In genomic region chr9:73045204-73045603, GRCm38 (mm10) we compare ENCODE assay signal across 8 mouse cellular contexts. TPM values are rescaled to one million over a fixed set of nuclear protein-coding genes. Genes with fewer than 3 reads are reported as not detected.
A peak's percentile ranks its signal among the peaks of the same experiment; 100 is the strongest.
DNase-seq lines count a peak whose midpoint lies in the region; ATAC-seq and TF ChIP-seq lines count a peak whose summit lies in the region.

No protein-coding gene starts in this region.

- no peak for TF ChIP-seq CTCF in midbrain, postnatal 0 days (IDR thresholded peaks at IDR 0.05)

- peak overlapping the region; percentile 98 for H3K4me2 ChIP-seq in embryonic facial prominence, embryonic 14.5 days (ENCODE audit: low read depth, low read length)
- peak overlapping the region; percentile 95 for H3K4me2 ChIP-seq in kidney, embryonic 15.5 days
- H3K4me2 ChIP-seq in midbrain, postnatal 0 days (ENCODE audit: low read depth, low read length, poor library complexity, severe bottlenecking), result peak overlapping the region; percentile 86

- no peak for ATAC-seq in embryonic facial prominence, embryonic 14.5 days (ENCODE audit: low read depth)
- ATAC-seq in kidney, embryonic 15.5 days (replicated peaks; ENCODE audit: low FRiP score), result peak; percentile 33; the same call in 1 of the 2 replicates
- ATAC-seq in midbrain, postnatal 0 days (ENCODE audit: low FRiP score), result no peak
- ATAC-seq in CD4-positive, CD25-positive, alpha-beta regulatory T cell, adult 4 months, result no peak

- no peaks in the 10 kb centered on the region for H3K9me3 ChIP-seq in embryonic facial prominence, embryonic 14.5 days (ENCODE audit: control insufficient read depth, low read length)
- no peaks in the 10 kb centered on the region for H3K9me3 ChIP-seq in kidney, embryonic 15.5 days (replicated peaks)
- H3K9me3 ChIP-seq in midbrain, postnatal 0 days (ENCODE audit: low read length), result no peaks in the 10 kb centered on the region

- peak overlapping the region; percentile 70 for H3K9ac ChIP-seq in embryonic facial prominence, embryonic 14.5 days (ENCODE audit: low read depth, low read length)
- H3K9ac ChIP-seq in kidney, embryonic 15.5 days, result peak overlapping the region; percentile 55; the same call in 1 of the 2 replicates
- peak overlapping the region; percentile 76 for H3K9ac ChIP-seq in midbrain, postnatal 0 days (replicated peaks; ENCODE audit: low read length, poor library complexity, severe bottlenecking)

- peak overlapping the region; percentile 52 for H3K4me3 ChIP-seq in embryonic facial prominence, embryonic 14.5 days (ENCODE audit: low read depth, low read length)
- peak overlapping the region; percentile 55 for H3K4me3 ChIP-seq in kidney, embryonic 15.5 days (replicated peaks)
- H3K4me3 ChIP-seq in midbrain, postnatal 0 days (ENCODE audit: low read depth, low read length), result peak overlapping the region; percentile 53

- H3K27me3 ChIP-seq in embryonic facial prominence, embryonic 14.5 days (replicated peaks; ENCODE audit: control insufficient read depth, insufficient read depth, low read length), result no peaks in the 10 kb centered on the region
- H3K27me3 ChIP-seq in kidney, embryonic 15.5 days, result no peaks in the 10 kb centered on the region
- no peaks in the 10 kb centered on the region for H3K27me3 ChIP-seq in midbrain, postnatal 0 days (ENCODE audit: insufficient read depth, low read length)

- 11% methylated on average over 7 of the region's 7 CpGs for WGBS in embryonic facial prominence, embryonic 14.5 days
- 6% methylated on average over 7 of the region's 7 CpGs for WGBS in kidney, embryonic 15.5 days
- WGBS in midbrain, postnatal 0 days, result 8% methylated on average over 7 of the region's 7 CpGs

- peaks cover 14% of the 10 kb centered on the region for H3K4me1 ChIP-seq in embryonic facial prominence, embryonic 14.5 days (ENCODE audit: control insufficient read depth, insufficient read depth, low read length)
- H3K4me1 ChIP-seq in kidney, embryonic 15.5 days, result peaks cover 29% of the 10 kb centered on the region
- no peaks in the 10 kb centered on the region; the same call in 1 of the 2 replicates for H3K4me1 ChIP-seq in midbrain, postnatal 0 days (ENCODE audit: insufficient read depth, low read length)

- no peaks in the 10 kb centered on the region for H3K36me3 ChIP-seq in embryonic facial prominence, embryonic 14.5 days (ENCODE audit: control insufficient read depth, insufficient read depth, low read length)
- 0 out of 2 replicates have a peak, but pooled peaks cover 3% of the 10 kb centered on the region for H3K36me3 ChIP-seq in kidney, embryonic 15.5 days
- H3K36me3 ChIP-seq in midbrain, postnatal 0 days (ENCODE audit: insufficient read depth, low read length), result no peaks in the 10 kb centered on the region

- DNase-seq in 416B (ENCODE audit: low read depth), result peak; percentile 8
- peak; percentile 3 to 16 for DNase-seq in B cell, adult 2 months
- DNase-seq in embryonic facial prominence, embryonic 14.5 days (ENCODE audit: low spot score), result peak; percentile 22
- DNase-seq in midbrain, postnatal 0 days (ENCODE audit: low spot score), result no peak
- DNase-seq in ovary, postnatal 10 days (ENCODE audit: low spot score), result no peak
- no peak for DNase-seq in gastrocnemius, adult 18-20 months (ENCODE audit: low spot score)

- H3K27ac ChIP-seq in embryonic facial prominence, embryonic 14.5 days (replicated peaks; ENCODE audit: low read depth, low read length), result no peak overlapping the region
- H3K27ac ChIP-seq in kidney, embryonic 15.5 days, result no peak overlapping the region
- H3K27ac ChIP-seq in midbrain, postnatal 0 days (ENCODE audit: low read depth, low read length), result no peak overlapping the region; the same call in 1 of the 2 replicates

RNA-seq across cellular contexts. Expression of gene Rab27a, which starts 0.6 kb away (rescaled TPM):
- 2.1 and 2.5 TPM in 2 replicates for polyA plus RNA-seq in embryonic facial prominence, embryonic 14.5 days (2014; fragmentation: Nextera tagmentation; extraction: Ambion mirVana)
- polyA plus RNA-seq in kidney, embryonic 15.5 days (2015; fragmentation: Nextera tagmentation; extraction: Ambion mirVana), result 5.2 and 7.1 TPM in 2 replicates
- total RNA-seq in midbrain, postnatal 0 days (2014; rRNA removed), result 5.3 and 6.4 TPM in 2 replicates
- 2.7 and 4.0 TPM in 2 replicates for polyA plus RNA-seq in midbrain, postnatal 0 days (2015; fragmentation: Nextera tagmentation; extraction: Ambion mirVana)
- polyA plus RNA-seq in CD4-positive, CD25-positive, alpha-beta regulatory T cell, adult 4 months (2017; shearing (Covaris generic)), result 10 to 100 TPM; 34.9 to 86.7 TPM
- total RNA-seq in gastrocnemius, adult 18-20 months (2021), result 1 to 10 TPM; 1.3 to 2.0 TPM

RNA-seq across cellular contexts. Expression of gene Pigb, which starts 5.0 kb away (rescaled TPM):
- polyA plus RNA-seq in embryonic facial prominence, embryonic 14.5 days (2014; fragmentation: Nextera tagmentation; extraction: Ambion mirVana), result 11.5 and 14.6 TPM in 2 replicates
- 16.2 and 16.3 TPM in 2 replicates for polyA plus RNA-seq in kidney, embryonic 15.5 days (2015; fragmentation: Nextera tagmentation; extraction: Ambion mirVana)
- total RNA-seq in midbrain, postnatal 0 days (2014; rRNA removed), result 8.4 and 19.4 TPM in 2 replicates
- 12.2 and 13.0 TPM in 2 replicates for polyA plus RNA-seq in midbrain, postnatal 0 days (2015; fragmentation: Nextera tagmentation; extraction: Ambion mirVana)
- 10 to 100 TPM; 14.2 to 22.2 TPM for polyA plus RNA-seq in CD4-positive, CD25-positive, alpha-beta regulatory T cell, adult 4 months (2017; shearing (Covaris generic))
- 1 to 10 TPM; 3.3 to 3.7 TPM for total RNA-seq in gastrocnemius, adult 18-20 months (2021)

RNA-seq across cellular contexts. Expression of gene Khdc3, which starts 56.4 kb away (rescaled TPM):
- 0.10 TPM in 1 of 2 replicates, not detected in the other for polyA plus RNA-seq in embryonic facial prominence, embryonic 14.5 days (2014; fragmentation: Nextera tagmentation; extraction: Ambion mirVana)
- polyA plus RNA-seq in kidney, embryonic 15.5 days (2015; fragmentation: Nextera tagmentation; extraction: Ambion mirVana), result 0.13 TPM in 1 of 2 replicates, not detected in the other
- 0.93 TPM in 1 of 2 replicates, not detected in the other for total RNA-seq in midbrain, postnatal 0 days (2014; rRNA removed)
- polyA plus RNA-seq in midbrain, postnatal 0 days (2015; fragmentation: Nextera tagmentation; extraction: Ambion mirVana), result 0.25 and 0.27 TPM in 2 replicates
- under 1 TPM in 1 of 2 experiments, not detected in 1; 0.44 TPM for polyA plus RNA-seq in CD4-positive, CD25-positive, alpha-beta regulatory T cell, adult 4 months (2017; shearing (Covaris generic))
- total RNA-seq in gastrocnemius, adult 18-20 months (2021), result not detected

RNA-seq across cellular contexts. Expression of gene Gm20509, which starts 57.1 kb away (rescaled TPM):
- polyA plus RNA-seq in embryonic facial prominence, embryonic 14.5 days (2014; fragmentation: Nextera tagmentation; extraction: Ambion mirVana), result not detected in 2 replicates
- not detected in 2 replicates for polyA plus RNA-seq in kidney, embryonic 15.5 days (2015; fragmentation: Nextera tagmentation; extraction: Ambion mirVana)
- not detected in 2 replicates for total RNA-seq in midbrain, postnatal 0 days (2014; rRNA removed)
- 0.22 and 0.27 TPM in 2 replicates for polyA plus RNA-seq in midbrain, postnatal 0 days (2015; fragmentation: Nextera tagmentation; extraction: Ambion mirVana)
- polyA plus RNA-seq in CD4-positive, CD25-positive, alpha-beta regulatory T cell, adult 4 months (2017; shearing (Covaris generic)), result not detected
- total RNA-seq in gastrocnemius, adult 18-20 months (2021), result not detected

RNA-seq across cellular contexts. Expression of gene Ccpg1, which starts 60.0 kb away (rescaled TPM):
- polyA plus RNA-seq in embryonic facial prominence, embryonic 14.5 days (2014; fragmentation: Nextera tagmentation; extraction: Ambion mirVana), result 33.3 and 38.3 TPM in 2 replicates
- polyA plus RNA-seq in kidney, embryonic 15.5 days (2015; fragmentation: Nextera tagmentation; extraction: Ambion mirVana), result 34.7 and 36.6 TPM in 2 replicates
- 19.3 and 30.4 TPM in 2 replicates for total RNA-seq in midbrain, postnatal 0 days (2014; rRNA removed)
- polyA plus RNA-seq in midbrain, postnatal 0 days (2015; fragmentation: Nextera tagmentation; extraction: Ambion mirVana), result 38.1 and 39.9 TPM in 2 replicates
- 100 to 1,000 TPM in 1 of 2 experiments, 10 to 100 TPM in 1; 85.9 to 106 TPM for polyA plus RNA-seq in CD4-positive, CD25-positive, alpha-beta regulatory T cell, adult 4 months (2017; shearing (Covaris generic))
- total RNA-seq in gastrocnemius, adult 18-20 months (2021), result 10 to 100 TPM; 87.4 to 93.7 TPM

Comparison
In these comparisons a context has a peak if more than half of its experiments do, and no peak if none do; other contexts are left out.
1. DNase-seq: peak in 416B (single experiment), B cell, adult 2 months (2 of 2) and embryonic facial prominence, embryonic 14.5 days (single experiment); none in midbrain, postnatal 0 days (single experiment), ovary, postnatal 10 days (single experiment) and gastrocnemius, adult 18-20 months (single experiment).
2. Peak in every context shown above with its lines, with median percentiles within 50 percentile points of each other: H3K4me2 ChIP-seq, H3K4me3 ChIP-seq and H3K9ac ChIP-seq.